Mouse (Mus musculus) brown adipose tissue, adult 24 weeks (tissue): ENCODE measurements around the gene Gphb5. TPM values are rescaled to one million over a fixed set of nuclear protein-coding genes. Genes with fewer than 3 reads are reported as not detected.
"Not testable (repeated sequence)": the region's sequence is repeated elsewhere in the genome, so short reads cannot be mapped to it uniquely, and the experiment has no call there.

ENCODE experiments used
- H3K27ac ChIP-seq: fragments of 200-500 bp; replicated peaks from 2 replicates; pipeline ENCODE4 v1.5.1; 2012; ENCODE audit warnings: low read depth, mild to moderate bottlenecking, low read length
- H3K4me1 ChIP-seq: fragments of 200-500 bp; 2 replicates; pipeline ENCODE4 v1.6.1; 2012; ENCODE audit warnings: low read length, mixed read lengths; ENCODE audit not compliant: control insufficient read depth, insufficient read depth, insufficient read length
- H3K4me3 ChIP-seq: fragments of 200-500 bp; 2 replicates; pipeline ENCODE4 v1.5.1; 2012; ENCODE audit warnings: low read depth, mild to moderate bottlenecking, low read length, moderate library complexity; ENCODE audit not compliant: insufficient read depth
- polyA plus RNA-seq: library from polyadenylated mRNA; stranded (reverse); fragments of >200 nt; gene quantifications from 2 replicates; pipeline ENCODE4 v1.2.4, GENCODE M21; 2012; ENCODE audit not compliant: missing spikeins, insufficient read depth, insufficient read length

Gphb5 gene
- not detected in 2 replicates for polyA plus RNA-seq

GRCm38 (mm10) chr12:75416681-75417080, at the start of gene Gphb5:
TSS of gene Gphb5 (minus strand) at chr12:75416781.
- Histone ChIP-seq H3K4me1 (peaks cover 6% of the 10 kb centered on the region), H3K4me3 (no peak within 1 kb of the TSS), H3K27ac (no peak within 1 kb of the TSS)

DNA sequence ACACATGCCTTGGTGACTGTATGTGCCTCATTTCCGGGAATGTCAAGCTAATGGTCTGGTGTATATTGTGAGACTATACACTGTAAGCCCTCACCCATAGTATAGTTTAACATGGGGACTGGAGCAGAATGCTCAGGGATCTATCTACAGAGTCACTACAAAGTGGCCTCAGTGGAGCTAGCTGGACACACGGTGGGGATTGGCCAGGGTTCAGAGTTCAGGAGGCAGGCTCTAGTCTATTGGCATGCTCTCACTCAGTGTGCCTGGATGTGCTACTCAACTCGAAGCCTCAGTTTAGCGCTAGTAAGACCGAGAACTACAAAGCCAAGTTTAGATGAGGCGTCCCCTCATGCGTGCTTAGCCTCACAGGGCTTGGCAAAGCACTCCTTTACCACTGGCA, 49.6 kb upstream of the Gphb5 start:
- Histone ChIP-seq H3K4me1 (no peaks in the 10 kb centered on the region), H3K4me3 (no peak overlapping the region), H3K27ac (no peak overlapping the region)

DNA sequence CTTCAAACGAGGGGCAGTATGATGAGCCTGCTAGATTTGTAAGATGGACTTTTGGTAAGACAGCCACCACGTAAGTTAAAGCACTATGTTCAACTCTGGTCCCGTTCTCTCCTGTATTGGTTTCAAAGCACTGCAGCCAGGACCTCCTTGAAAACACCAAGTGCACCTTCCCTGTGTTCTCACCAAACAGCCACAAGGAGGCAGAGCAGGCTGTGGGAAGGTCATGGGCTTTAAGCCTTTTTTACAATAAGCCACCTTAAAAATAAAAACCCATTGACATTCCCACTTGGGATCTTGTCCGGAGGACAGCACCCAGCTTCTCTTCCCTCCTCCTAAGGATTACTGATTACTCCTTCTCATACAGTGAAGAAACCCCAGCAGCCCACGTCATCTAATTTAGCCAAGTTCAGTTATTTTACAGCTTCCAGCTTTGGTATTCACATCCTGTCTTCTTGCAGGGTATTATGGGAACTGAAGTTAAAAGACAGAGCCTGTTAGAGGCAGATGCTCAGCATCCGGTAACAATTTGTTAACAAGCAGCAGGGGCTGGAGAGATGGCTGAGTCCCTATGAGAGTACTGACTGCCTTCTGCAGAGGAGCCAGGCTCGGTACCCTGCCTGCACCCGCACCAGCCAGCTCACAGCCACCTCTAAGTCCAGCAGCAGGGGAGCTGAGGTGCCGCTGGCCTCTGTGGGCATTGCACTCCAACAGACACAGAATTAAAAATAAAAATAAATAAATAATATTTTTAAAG, 47.6 kb upstream of the Gphb5 start:
- no peak overlapping the region for H3K4me3 ChIP-seq
- no peak overlapping the region for H3K27ac ChIP-seq
- H3K4me1 ChIP-seq: no peaks in the 10 kb centered on the region

GRCm38 (mm10) chr12:75460561-75460960, 44.0 kb upstream of the Gphb5 start:
- no peak overlapping the region for H3K4me3 ChIP-seq
- no peaks in the 10 kb centered on the region for H3K4me1 ChIP-seq
- H3K27ac ChIP-seq: no peak overlapping the region

DNA sequence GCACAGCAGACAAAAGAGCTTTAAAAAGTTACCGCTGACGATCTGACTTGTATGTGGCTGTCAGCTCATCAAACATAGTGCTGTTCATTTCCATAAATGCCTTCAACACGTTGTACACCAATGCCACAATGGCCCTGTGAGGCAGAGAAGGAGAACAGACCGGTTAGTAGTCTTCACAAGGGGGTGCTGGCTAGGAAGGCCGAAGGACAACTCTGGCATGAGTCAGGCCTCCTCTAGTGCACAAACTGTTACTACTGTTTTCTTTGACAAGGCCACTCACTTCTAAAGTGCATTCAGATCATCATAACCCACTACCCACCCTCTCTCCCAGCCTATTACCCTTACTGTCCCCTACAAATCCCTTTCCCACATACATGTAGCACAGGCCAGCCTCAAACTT, 43.1 kb upstream of the Gphb5 start:
- H3K4me3 ChIP-seq: no peak overlapping the region
- H3K27ac ChIP-seq: no peak overlapping the region
- H3K4me1 ChIP-seq: no peaks in the 10 kb centered on the region

DNA sequence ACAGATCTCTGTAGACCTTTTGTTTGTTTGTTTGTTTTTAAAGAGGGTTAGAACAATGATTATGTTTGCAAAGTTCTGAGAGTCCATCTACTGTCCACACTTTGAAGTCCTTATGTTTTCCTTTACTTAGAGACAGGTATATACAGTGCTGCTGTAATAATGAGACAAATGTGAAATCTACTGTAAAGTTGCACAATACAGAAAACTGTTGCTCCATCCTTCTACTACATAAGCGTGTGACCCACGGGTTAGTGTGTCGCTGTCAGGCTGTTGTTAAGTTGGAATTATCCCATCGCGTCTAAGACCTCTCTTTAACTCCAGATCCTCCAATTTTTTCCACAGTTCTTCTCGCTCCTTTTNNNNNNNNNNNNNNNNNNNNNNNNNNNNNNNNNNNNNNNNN, 36.9 kb upstream of the Gphb5 start:
- Histone ChIP-seq H3K27ac (no peak overlapping the region), H3K4me1 (no peaks in the 10 kb centered on the region), H3K4me3 (no peak overlapping the region)

DNA sequence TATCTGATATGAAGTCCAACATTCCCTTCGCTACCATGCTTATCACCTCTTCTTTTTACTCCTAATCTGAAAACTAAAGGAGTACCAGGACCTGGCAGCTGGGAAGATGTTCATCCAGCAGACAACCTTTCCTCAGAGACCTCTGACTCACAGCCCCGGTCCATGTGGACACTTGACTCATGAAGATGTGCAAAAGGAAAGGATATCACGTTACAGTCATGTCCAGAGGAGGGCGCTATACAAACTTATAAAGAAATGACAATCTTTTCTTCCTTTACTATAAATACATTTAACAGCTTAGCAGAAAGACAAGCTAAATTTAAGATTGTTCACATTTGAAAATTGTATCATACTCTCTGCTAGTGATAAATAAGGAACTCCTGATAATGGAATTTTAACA, 36.4 kb upstream of the Gphb5 start:
- H3K4me3 ChIP-seq: no peak overlapping the region
- H3K27ac ChIP-seq: no peak overlapping the region
- H3K4me1 ChIP-seq: no peaks in the 10 kb centered on the region

- Histone ChIP-seq H3K4me1 (no peaks in the 10 kb centered on the region), H3K27ac (no peak overlapping the region), H3K4me3 (no peak overlapping the region)
Observed at GRCm38 (mm10) chr12:75450592-75450991, 34.0 kb upstream of the Gphb5 start.

GRCm38 (mm10) chr12:75450011-75450410, 33.4 kb upstream of the Gphb5 start:
- Histone ChIP-seq H3K4me3 (no peak overlapping the region), H3K4me1 (no peaks in the 10 kb centered on the region), H3K27ac (no peak overlapping the region)

- H3K27ac ChIP-seq: no peak overlapping the region
- no peak overlapping the region for H3K4me3 ChIP-seq
- H3K4me1 ChIP-seq: no peaks in the 10 kb centered on the region
Observed at GRCm38 (mm10) chr12:75449475-75449966, 32.9 kb upstream of the Gphb5 start.

DNA sequence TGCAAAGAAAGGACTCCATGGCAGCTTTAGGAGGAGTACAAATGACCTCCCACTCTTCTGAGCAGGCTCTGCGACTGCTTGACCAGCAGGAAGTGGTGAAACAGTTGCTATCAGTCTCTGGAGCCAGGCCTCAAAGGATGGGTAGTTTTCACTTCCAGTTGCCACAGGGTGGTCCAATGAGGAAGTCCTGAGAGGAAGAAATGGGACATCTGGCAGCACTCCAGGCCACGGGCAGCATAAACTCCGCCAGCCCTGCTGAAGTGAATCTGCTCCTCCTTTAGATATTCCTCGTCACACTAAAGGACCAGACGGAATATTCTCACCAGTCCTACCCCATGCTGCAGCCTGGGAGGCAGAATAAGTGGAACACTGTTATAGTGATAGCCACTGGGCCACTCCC, 32.3 kb upstream of the Gphb5 start:
- H3K4me1 ChIP-seq: no peaks in the 10 kb centered on the region
- H3K27ac ChIP-seq: no peak overlapping the region
- H3K4me3 ChIP-seq: 0 out of 2 replicates have a peak overlapping the region, but pooled peaks have one; percentile 13

- H3K4me1 ChIP-seq: no peaks in the 10 kb centered on the region
- no peak overlapping the region for H3K27ac ChIP-seq
- H3K4me3 ChIP-seq: no peak overlapping the region
Observed at GRCm38 (mm10) chr12:75446245-75446644, 29.7 kb upstream of the Gphb5 start.

DNA sequence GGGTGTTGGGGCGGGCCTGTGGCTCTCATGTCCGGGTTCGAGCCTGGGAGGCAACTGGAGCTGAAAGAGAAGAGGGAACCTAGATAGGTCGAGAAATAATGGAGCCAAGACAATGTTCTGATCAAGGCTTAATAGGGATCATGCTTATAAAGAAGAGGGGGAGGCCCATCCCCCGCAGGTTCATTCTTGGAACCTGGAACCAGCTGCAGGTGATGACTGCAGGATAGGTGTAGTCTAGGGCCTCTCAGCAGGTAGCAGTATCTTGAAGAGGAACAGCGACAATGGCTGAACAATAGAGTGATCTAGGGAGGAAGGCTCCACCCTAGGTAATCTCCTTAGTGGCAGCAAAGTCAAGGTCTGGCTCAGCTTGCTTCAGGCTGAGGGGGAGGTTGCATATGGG, 15.8 kb upstream of the Gphb5 start:
- H3K4me1 ChIP-seq, H3K27ac ChIP-seq, H3K4me3 ChIP-seq: not testable (repeated sequence)

GRCm38 (mm10) chr12:75429685-75430396, 13.3 kb upstream of the Gphb5 start:
- no peaks in the 10 kb centered on the region for H3K4me1 ChIP-seq
- H3K4me3 ChIP-seq: no peak overlapping the region
- H3K27ac ChIP-seq: no peak overlapping the region

GRCm38 (mm10) chr12:75428719-75429118, 12.1 kb upstream of the Gphb5 start:
- H3K4me1 ChIP-seq: no peaks in the 10 kb centered on the region
- no peak overlapping the region for H3K27ac ChIP-seq
- no peak overlapping the region for H3K4me3 ChIP-seq

- Histone ChIP-seq H3K27ac (no peak overlapping the region), H3K4me3 (no peak overlapping the region)
Observed at GRCm38 (mm10) chr12:75425882-75426281, 9.3 kb upstream of the Gphb5 start.

More at GRCm38 (mm10) chr12:75425882-75426281, 9.3 kb upstream of the Gphb5 start:
- no peaks in the 10 kb centered on the region for H3K4me1 ChIP-seq
